Mouse (Mus musculus): ENCODE results near the gene Slc44a3.

The Slc44a3 gene

GRCm38 (mm10) chr3:121552723-121553122, 20.5 kb upstream of the Slc44a3 start:
- no peak for DNase-seq (ENCODE audit: low read depth, low spot score)

GRCm38 (mm10) chr3:121550370-121550769, 18.2 kb upstream of the Slc44a3 start:
- peak; percentile 64 for DNase-seq (ENCODE audit: low read depth, low spot score)

- no peak for DNase-seq (ENCODE audit: low read depth, low spot score)
Measured at GRCm38 (mm10) chr3:121547851-121548624, 15.8 kb upstream of the Slc44a3 start.

- no peak for DNase-seq (ENCODE audit: low read depth, low spot score)
Measured at GRCm38 (mm10) chr3:121540621-121541020, 8.4 kb upstream of the Slc44a3 start.

DNA sequence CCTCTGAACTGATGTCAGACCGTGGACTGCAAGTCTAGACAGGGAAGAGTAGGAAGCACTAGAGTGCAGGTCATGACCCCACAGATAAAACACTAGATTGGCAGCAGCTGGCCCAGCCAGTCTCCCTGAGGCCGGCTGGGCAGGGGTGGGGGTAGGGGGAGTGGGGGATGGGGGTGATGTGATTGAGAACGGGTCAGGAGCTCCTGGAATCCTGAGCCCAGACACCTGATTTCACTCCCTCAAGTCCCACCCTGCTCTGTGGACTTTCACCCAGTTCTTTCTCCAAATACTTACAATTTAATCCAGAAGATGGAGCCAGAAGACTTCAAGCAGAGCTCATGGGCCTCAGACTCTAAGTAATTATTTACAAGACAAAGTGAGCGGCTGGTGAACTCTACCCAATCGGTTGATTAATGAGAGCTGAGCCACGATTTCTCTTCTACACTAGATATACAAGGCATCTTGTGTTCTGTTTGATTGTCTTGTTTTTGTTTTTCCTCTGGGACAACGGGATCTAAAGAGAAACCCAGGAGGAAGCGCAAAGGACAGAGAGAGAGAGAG, 7.7 kb upstream of the Slc44a3 start:
- peak; percentile 85 for DNase-seq (ENCODE audit: low read depth, low spot score)

DNA sequence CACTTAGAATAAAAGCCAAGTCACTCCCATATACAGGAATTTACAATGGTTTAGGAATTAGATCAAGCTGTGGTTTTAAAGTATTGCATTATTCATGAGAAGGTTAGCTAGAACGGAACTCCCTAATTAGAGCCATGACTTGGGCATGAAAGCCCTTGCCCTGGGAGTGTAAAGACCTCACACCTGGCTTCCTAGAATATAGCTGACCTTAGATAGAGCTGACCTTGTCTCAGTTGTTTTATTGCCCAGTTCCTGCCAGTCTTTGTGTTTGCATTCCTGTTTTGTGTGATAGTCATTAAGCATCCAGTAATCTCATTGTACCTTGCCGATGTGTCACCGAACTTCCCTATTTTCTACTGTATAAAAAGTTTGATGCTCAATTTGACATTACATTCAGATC, 6.6 kb upstream of the Slc44a3 start:
- DNase-seq (ENCODE audit: low read depth, low spot score) = peak; percentile 55

DNA sequence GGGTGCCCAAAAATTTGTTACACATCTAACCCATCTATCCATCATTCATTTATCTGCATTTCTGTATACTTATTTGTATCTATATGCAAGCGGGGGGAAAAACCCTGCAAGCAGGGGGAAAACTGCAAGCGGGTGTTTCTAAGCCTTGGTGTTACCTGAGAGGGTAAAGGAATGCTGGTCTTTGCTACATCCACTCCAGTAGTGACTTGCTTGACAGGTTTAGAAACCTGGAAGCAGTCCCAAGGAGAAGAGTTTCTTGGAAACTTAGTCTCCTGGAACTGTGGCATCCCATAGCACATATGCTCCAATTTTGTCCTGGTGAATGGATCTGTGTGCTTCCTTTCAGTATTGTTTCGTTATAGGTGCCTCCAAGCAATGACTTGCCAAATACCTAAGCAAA, 5.8 kb upstream of the Slc44a3 start:
- DNase-seq (ENCODE audit: low read depth, low spot score) = no peak

DNA sequence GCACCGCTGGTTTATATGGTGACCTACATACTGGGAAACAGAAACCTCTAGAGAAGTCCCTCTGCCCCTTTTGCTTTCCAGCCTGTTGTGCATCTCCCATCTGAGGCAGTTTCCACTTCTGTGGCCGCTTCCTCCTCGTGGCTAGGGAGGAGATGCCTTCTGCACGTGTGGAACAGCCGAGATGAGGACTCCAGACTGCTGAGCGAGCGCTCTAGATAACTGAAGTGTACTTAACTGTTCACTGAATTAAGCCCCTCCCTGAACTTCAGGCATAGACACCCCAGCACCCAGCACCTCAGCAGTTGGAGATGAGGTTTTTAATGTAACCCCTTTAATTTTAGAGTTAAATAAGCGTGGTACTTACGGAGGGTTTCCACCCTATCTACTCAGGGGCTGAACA, 4.6 kb upstream of the Slc44a3 start:
- no peak for DNase-seq (ENCODE audit: low read depth, low spot score)

- peak; percentile 58 for DNase-seq (ENCODE audit: low read depth, low spot score)
Measured at GRCm38 (mm10) chr3:121535813-121536504, 3.8 kb upstream of the Slc44a3 start.

DNA sequence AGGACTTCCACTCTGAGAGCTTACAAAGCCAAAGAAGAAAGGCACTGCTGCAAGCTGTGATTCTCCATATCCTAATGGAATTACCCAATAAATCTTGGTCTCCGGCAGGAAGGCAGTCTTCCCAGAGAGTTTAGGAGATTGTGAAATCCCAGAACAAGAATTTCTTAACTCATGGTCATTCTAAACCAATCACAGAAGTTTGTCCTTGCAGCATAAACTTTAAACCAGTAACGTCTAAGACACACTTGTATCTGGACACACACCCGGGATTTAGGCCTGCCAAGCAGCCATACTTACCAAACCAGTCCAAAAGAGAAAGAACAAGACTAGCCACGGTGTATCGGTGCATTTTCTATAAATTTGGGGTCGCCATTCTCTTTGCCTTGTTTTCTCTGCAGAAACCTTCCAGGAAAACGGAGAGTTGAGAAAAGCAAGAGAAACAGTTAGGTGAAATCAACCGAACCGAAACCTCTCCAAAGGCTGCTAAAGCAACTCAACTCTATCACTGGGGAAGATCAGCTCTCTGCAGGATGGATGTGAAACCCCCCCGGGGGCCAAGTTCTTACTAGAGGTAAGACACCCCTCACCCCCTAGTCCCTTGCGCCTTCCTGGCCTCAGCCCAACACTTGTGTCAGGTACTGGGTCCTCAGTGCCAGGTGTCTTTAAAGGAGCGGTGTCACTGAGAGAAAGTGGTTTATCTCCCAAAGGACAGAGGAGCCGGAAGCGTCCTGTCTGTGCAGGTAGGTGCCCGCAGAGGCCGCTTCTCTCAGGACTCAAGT, 645 bp downstream of the Slc44a3 start:
- no peak for DNase-seq (ENCODE audit: low read depth, low spot score)

DNA sequence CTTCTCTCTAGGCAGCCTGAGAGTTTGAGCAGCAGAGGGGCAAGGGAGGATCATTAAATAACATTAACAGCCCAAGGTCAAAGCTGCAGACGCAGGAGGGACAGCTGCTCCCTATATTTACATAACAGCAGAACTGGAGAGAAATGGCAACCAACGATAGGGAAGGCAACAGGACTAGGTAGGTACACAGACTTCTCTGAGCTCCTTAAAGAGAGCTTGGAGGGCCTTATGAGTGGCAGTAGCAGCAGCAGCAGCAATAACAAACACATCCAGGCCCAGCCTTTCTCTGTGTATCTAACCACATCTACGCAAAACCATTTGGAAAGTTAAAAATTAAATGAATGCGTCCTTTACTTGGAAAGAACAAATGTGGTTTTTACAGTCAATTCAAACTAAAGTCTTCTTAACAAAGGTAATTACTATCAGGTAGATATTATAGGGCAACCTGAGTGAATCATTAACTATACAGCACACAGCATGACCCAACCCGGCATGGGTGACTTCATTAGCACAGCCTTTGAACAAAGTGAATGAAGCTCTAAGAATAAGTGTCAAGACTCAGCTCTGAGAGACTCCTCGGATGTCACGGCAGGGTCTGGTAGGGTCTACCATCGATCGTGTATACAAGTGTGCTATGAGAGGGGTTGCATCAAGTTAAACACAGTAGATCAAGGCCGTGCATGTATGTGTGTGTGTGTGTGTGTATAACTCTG, 1.5 kb downstream of the Slc44a3 start:
- peak; percentile 64 for DNase-seq (ENCODE audit: low read depth, low spot score)

DNA sequence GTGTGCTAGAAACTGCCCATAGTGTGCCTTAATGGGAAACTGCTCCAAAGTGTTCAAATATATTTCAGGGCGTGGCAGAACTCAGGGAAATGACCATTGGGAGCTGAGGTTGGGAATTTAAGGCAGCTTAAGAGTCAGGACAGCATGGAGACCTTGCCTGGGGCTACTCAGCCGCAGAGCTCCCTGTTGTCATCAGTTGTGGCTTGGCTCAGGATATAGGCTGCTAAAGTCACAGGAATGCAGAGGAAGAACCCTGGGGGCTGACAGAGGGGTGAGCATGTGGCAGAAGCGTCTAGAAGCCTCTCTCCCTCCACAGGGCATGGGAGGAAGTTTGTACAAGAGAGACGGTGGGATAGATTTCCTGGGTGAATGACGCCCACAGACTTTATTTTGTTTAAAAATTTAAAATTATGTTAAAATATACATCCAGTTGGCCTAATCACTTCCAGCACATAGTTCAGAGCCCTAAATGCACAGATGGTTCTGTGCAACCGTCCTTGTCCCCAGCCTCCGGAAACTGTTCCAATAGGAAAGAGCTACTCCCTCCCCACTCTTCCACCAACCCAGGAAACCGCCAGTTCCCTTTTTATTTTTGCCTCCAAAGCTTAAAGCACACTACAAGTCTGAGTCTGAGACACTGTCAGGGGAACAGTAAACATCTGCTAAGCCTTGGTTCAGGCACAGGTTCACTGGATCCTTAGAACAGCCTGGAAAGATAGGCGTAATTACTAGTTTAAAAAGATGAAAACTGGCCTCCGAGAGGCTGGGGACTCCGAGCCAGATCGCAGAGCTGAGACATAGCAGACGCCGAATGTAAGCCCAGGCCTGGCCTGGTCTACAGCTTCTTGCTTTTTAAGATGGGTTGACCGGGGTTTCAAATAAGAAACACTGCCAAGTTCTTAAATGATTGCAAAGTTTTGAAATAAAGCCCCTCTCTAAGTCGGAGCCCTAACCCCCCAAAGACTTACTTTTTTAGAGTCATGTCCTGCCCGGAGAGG, 5.8 kb downstream of the Slc44a3 start:
- DNase-seq (ENCODE audit: low read depth, low spot score) = peak; percentile 48

DNA sequence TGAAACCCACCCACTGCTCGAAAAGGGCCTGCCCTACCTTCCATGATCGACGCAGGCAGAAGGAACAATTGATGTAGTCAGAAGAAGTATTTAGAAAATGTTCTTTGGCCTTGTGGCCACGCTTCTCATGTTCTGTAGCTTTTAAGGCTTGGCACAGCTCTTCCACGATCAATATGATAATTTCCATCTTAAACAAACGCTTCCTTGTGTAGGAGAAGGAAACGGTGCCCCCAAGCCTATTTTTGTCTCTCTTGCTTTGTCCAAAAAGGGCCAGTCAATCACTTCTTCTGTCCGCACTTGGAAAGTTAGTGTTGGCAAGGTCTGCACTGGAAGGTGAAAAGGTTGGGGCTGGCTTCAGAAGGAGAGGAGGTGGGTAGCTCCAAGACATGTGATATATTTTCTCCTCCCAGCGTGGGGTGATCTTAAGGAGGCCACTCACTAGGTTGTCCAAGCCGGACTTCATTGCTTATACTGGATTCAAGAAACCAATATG, 10.5 kb downstream of the Slc44a3 start:
- DNase-seq (ENCODE audit: low read depth, low spot score) = no peak

- DNase-seq (ENCODE audit: low read depth, low spot score) = no peak
Measured at GRCm38 (mm10) chr3:121521123-121521522, 11.1 kb downstream of the Slc44a3 start.

DNA sequence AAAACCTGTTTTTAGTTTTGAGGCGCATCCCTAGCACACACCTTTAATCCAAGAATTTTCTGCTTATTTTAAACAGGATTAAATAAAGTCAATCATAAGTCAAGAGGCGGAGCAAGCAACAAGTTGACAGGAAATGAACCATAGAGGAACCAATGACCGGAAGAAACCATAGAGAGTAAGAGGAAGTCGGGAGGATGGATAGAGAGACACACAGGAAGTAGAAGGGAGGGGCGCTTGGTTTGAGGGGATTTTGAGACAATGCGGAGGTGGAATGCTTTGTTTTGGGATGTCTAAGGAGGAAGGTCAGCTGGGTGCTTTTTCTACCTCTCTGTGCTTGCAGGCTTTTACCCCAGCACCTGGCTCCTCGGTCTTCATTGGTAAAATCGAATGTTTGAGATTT, 15.2 kb downstream of the Slc44a3 start:
- DNase-seq (ENCODE audit: low read depth, low spot score) = peak; percentile 89

- DNase-seq (ENCODE audit: low read depth, low spot score) = no peak
Measured at GRCm38 (mm10) chr3:121509141-121509540, 23.1 kb downstream of the Slc44a3 start.

- DNase-seq (ENCODE audit: low read depth, low spot score) = no peak
Measured at GRCm38 (mm10) chr3:121507678-121508077, 24.5 kb downstream of the Slc44a3 start.

- peak; percentile 46 for DNase-seq (ENCODE audit: low read depth, low spot score)
Measured at GRCm38 (mm10) chr3:121506756-121507155, 25.4 kb downstream of the Slc44a3 start.

DNA sequence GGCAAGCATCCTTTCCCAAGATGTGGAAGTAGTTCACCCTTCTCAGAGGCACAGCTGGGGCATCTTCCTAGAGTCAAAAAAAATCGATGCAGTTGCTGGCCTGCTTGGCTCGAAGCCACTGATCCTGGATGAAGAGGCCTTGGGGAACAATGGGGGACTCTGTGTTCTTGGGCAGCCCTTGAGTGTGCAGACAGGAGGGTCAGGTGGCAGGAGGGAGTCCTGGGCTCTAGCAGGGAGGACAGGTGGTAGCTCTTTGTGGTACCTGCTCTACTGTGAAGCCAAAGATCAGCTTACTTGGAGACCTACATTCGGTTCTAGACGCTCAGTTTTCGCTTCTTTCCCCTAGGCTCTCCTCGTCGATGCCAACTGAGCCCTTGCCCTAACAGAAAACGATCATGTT, 26.0 kb downstream of the Slc44a3 start:
- DNase-seq (ENCODE audit: low read depth, low spot score) = no peak

DNA sequence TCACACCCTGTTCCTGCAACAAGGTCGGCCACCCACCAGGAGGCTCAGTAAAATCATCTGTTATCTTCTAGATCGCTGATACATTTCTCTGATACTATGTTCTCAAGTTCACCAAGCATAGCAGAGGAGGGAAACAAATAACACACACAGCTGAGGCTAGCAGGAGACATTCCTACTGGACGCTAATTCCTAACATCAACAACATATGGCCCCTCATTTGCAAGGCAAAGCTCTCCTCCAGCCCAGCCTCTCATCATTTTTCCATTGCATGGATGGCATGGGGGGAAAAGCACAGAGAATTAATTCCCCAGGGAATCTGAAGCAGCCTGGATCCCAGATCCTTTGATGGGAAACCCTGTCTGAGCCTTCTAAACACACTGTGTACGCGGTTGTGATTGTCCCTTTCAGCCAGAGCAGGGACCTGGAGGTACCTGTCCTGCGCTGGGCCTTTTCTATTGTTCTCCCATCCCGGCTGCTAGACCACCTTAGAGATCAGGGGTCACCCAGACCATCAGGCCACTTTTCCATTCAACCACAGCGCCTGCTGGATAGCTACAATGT, 27.2 kb downstream of the Slc44a3 start:
- DNase-seq (ENCODE audit: low read depth, low spot score) = no peak
